In genomic region chr8:118389456-118389855, GRCm38 (mm10) we compare ENCODE assay signal across 29 mouse cellular contexts.
"Had no signal": no experiment of that assay in that cellular context is flagged by ENCODE, and none has a peak within 500 bp of the region (broad histone marks: within the 10 kb centered on the region; RNA-seq: fewer than 3 reads in every experiment).

No protein-coding gene starts in this region.

- DNase-seq: left cerebral cortex, postnatal 4 days; liver; liver, embryonic 13.5 days; liver, postnatal 0 days; lung, adult 18-20 months; lung, adult 2 months; lung, embryonic 14.5 days; lung, postnatal 10 days; lung, postnatal 14 days; lung, postnatal 36 days; lung, postnatal 4 days; midbrain, embryonic 14.5 days had no signal

- H3K27me3 ChIP-seq: limb, embryonic 12.5 days; limb, embryonic 13.5 days; limb, embryonic 15.5 days; liver, embryonic 12.5 days; liver, embryonic 13.5 days; liver, embryonic 15.5 days; lung, embryonic 15.5 days; megakaryocyte, embryonic 14.5 days; midbrain, embryonic 12.5 days; midbrain, embryonic 13.5 days; midbrain, embryonic 15.5 days had no signal

- H3K4me2 ChIP-seq: limb, embryonic 12.5 days; limb, embryonic 13.5 days; limb, embryonic 15.5 days; liver, embryonic 11.5 days; liver, embryonic 12.5 days; liver, embryonic 13.5 days; liver, embryonic 15.5 days; lung, embryonic 14.5 days; lung, embryonic 15.5 days; midbrain, embryonic 11.5 days; midbrain, embryonic 12.5 days; midbrain, embryonic 13.5 days; midbrain, embryonic 15.5 days had no signal

- H3K36me3 ChIP-seq: limb, embryonic 10.5 days; limb, embryonic 12.5 days; limb, embryonic 13.5 days; limb, embryonic 15.5 days; liver, embryonic 12.5 days; liver, embryonic 13.5 days; liver, embryonic 15.5 days; lung, embryonic 15.5 days; midbrain, embryonic 10.5 days; midbrain, embryonic 12.5 days; midbrain, embryonic 13.5 days; midbrain, embryonic 15.5 days had no signal

- ATAC-seq: liver, embryonic 12.5 days; liver, postnatal 0 days; lung, postnatal 0 days; midbrain, embryonic 13.5 days; midbrain, embryonic 15.5 days; midbrain, embryonic 16.5 days had no signal

- H3K4me3 ChIP-seq: left cerebral cortex, adult 2 months; limb, embryonic 10.5 days; limb, embryonic 12.5 days; limb, embryonic 13.5 days; limb, embryonic 15.5 days; liver, embryonic 12.5 days; liver, embryonic 13.5 days; liver, embryonic 15.5 days; lung, embryonic 15.5 days; megakaryocyte, embryonic 14.5 days; midbrain, embryonic 10.5 days; midbrain, embryonic 12.5 days; midbrain, embryonic 13.5 days; midbrain, embryonic 15.5 days had no signal
